Mouse (Mus musculus) liver (tissue): ENCODE results near the gene Vps37c.

Experiments
- DNase-seq: peaks from one replicate; pipeline ENCODE4 v3.0.0-alpha.2; 2020; ENCODE audit warnings: mixed read lengths

Vps37c gene

DNA sequence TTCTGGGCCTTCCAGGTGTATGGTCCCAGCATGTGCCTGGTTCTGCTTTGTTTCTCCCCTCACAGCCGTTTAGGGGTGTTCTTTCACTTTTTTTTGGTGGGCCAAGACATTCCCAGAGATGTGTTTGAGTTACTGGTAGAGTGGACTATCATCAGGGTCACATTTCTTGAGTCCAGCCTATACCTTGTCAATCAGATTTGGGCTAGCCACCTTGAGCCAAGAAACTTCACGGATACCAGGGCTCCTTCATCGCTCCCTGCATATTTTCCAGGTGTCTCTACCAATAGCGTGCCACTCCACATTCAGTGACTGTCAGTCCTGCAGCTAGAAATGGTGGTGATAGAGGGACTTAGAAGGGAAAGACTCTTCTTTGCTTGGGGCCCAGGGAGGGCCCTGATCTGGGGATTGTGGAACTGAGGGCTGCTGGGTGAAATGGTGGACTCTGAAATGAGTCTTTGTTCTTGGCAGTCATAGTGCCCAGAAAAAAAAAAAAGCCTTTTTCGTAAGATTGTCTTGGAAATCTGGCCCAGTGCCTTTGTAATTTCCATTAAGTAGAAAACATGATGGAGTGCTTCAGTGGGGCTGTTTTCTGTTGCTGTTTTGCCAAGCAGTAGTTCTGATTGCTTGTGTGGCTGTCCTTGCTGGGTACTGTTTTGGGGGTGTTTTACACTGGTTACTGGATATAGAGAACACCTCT, 1.1 kb downstream of the Vps37c start:
- DNase-seq, result no peak

DNA sequence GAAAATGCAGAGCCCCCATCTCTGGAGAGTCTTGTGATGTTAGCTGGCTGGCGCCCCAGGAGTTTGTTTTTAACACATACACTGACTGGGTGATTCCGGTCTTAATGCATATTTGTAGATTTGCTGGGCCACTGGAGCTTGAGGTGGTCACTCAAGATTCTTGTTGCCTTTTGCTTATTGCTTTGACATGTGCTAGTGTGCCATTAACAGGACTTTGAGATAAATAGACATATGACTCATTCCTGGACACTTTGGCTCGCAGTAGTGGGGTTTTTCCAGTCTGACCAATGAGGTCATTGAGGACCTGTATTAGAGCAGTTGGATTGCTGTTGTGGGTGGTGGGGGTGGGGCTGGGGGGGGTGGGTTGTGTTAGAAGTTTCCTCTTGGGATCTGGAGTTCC, 1.8 kb downstream of the Vps37c start:
- no peak for DNase-seq

DNA sequence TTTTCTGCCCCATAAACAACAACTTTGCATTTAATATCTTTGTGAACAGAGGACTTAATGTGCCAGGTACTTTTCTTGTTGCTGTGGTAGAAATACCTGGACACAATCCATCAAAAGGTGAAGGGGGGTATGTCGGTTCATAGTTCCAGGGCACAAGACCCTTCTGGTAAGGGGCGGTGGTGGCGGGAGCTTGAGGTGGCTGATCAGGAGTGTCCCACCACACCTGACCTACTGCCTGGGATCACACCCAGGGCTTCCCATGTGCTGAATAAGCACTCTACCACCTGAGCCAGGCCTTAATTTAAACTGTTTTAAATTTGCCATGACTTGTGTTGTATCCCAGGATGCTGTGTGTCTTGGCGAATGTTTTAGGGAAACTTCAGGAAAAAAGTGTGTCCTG, 2.6 kb downstream of the Vps37c start:
- DNase-seq, result no peak

DNA sequence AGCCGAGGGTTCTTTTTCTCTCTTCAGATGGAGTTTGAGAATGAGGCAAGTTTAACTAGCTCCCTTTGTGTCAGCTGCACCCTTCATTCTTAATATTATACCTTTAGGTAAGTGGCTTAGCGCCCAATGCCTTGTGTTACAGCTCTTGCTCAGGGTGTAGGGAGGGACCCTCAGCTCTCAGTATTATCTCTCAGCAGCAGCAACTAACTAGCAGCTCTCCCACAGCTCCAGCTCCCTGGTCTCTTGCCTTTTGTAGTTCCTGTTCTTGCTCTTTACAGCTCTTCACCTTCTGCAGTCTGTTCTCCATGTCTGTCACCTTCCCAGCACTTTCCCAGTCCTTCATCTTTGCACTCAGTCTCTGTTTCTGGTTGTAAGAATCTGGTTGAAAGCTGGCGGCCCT, 3.1 kb downstream of the Vps37c start:
- DNase-seq, result peak; percentile 58

DNA sequence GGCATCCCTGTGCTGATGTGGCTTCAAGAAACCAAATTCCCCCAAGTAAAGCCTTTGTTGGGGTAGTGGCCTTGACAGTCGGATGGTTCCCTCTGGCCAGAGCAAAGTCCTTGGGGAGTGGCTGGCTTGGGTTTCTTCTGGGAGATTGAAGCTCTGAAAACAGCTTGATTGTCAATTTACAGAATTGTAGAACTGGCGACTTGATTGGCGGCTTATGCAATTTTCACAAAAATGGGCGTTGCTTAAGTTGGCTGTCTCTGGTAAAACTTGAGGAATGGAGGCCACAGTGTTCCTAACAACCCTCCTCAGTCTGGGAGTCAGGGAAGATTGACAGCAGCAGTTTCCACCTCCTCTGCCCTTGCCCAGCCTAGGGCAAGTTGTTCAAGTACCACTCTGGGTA, 3.8 kb downstream of the Vps37c start:
- no peak for DNase-seq

DNA sequence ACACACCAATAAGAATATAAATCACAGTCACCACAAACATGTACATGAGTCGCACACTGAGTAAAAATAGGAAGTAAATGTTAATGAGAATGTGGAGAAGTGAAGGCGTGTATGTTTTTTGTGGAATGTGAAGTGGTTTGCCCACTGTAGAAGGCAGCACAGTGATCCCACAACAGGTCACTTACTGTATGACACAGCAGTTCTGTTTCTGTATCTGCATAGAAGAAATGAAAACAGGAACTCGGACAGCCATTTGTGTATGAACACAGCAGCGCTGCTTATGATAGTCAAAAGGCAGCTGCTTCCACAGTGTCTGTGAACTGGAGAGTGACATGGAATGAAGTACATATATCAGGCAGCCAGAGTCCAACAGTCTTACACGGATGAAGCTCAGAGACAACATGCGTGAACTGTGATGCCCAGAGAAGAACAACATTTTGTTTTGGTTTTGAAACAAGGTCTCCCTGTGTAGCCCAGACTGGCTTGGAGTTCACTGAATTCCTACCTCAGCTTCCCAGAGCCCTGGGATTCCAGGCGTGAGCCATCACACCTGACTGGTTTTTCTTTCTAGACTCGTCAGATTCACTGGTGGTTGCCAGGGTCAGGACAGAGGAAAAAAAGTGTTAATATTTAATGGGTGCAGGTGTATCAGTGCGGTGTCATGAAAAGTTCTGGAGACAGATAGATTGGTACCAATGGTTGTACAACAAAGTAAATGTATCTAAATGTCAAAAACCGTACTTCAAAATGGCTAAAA, 5.6 kb downstream of the Vps37c start:
- DNase-seq, result no peak

DNA sequence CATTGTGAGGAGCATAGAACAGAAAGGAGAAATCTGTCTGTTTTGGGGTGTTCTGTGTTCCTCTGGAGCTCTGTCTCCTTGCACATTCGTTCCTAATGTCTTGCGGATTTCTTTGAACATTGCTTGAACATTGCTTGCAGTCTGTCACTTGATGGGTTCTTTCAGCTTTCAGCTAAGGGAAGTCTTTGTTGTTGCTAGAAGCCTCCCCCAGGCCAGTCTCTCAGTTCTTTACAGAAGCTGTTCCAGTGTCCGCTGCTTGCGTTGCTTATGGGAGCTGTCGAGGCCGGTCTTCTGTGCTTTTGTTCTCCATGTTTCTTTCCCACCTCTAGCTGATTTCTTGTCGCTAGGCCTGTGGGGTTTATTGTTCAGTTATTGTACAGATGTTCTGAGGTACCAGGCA, 7.3 kb downstream of the Vps37c start:
- DNase-seq, result no peak

DNA sequence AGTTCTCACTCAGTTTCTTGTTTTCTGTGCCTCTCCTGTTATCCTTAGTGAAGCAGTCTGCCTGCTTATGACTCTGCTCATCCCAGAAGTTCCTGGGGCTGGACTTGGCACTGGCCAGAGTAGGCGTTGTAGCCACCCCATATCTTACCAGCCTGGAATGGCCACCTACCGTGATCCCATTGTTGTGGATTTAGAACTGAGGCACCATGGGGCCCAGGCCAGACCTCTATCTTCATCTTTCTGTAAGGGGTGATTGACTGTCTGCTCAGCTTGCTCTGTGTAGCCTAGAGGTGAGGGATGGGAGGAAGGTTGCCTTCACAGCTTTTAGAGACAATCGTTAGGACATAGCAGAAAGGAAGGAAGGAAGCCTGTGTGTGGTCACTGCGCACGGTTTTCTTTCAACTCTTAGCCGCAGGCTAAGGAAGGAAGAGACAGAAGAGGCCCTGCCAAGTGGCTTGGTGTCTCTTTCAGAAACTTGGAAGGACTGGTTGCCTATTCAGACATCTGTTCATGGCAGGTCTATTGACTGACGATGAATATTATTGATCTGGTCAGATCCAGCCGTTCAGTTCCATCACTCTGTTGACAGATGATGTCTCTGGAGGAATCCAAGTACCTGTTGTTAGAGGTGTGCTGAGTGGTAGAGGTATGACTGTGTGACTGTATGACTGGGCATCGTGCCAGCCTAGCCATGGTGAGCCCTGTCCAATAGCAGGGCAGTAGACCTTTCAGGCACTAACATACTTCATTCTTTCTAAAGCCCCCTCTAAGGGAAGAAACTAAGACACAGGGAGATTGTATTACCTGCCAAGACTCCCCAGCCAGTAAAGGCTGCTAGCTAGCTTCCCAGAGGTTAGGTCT, 9.8 kb downstream of the Vps37c start:
- no peak for DNase-seq

DNA sequence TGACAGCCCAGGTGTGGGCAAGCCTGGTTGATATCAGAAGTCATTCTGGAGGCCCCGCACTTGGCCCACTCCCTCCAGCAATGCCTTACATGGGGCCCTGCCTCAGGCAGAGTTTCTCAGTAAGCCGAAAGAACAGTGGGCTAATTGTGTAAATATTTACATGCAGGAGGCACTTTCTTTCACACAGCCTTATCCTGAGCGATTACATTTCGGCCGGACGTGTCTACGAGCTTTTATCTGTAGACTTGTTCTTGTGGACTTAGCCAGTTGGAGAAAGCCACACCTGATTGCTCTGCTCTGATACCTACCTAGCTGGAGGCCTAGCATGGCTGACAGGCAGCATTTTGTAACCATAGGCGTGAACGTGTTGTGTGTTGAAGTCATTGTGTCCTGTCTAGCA, 11.3 kb downstream of the Vps37c start:
- peak; percentile 31 for DNase-seq

DNA sequence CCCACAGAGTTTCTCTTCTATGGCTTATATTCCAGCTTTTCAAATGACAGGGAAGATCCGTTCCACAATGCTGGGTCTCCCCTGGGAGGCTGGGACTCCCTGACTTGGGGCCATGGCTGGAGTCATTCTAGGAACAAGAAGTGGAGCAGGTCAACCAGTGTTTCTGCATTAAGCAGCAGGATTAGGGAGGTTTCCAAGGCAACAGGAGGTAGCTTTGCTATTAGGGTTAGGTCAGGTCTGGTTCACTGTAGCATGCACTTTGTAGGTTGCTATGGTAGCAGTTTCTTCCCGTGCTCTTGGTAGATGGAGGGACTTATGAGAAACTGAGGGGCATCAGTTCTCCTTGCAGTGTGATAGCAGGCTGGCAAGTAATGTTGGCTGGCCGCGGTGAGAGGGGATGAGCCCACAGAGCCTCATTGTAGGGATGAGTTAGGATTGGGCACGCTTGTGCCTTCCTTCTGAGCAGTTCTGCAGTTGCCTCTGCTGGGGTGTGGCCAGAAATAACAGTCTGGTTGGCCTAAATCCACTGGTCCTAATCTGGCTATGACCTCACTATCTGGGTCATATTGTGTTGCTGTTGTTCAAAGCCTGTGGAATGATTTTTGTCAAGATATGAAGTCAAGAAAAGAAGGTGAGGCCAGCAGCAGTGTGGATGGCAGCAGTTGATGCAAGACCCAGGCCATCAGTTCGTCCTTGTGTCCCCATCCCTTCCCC, 12.6 kb downstream of the Vps37c start:
- DNase-seq, result no peak

DNA sequence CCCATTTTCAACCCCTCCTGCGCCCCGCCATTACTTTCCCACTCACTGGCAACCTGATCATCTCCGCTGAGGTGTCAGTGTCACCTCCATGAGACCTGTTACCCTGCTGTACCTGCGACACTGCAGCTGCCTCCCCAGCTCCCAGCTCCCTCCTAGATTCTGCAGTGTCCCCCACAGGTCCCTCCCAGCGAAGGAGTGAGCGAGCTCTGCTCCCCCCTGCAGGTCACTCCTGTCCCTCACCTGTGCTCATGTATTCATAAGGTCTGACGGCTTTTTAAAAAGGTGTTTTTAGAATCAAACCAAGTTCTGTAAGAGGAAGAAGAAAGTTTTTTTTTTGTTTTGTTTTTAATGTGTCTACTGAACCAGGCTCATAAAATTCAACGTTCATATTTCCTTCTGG, 13.6 kb downstream of the Vps37c start:
- DNase-seq, result no peak

DNA sequence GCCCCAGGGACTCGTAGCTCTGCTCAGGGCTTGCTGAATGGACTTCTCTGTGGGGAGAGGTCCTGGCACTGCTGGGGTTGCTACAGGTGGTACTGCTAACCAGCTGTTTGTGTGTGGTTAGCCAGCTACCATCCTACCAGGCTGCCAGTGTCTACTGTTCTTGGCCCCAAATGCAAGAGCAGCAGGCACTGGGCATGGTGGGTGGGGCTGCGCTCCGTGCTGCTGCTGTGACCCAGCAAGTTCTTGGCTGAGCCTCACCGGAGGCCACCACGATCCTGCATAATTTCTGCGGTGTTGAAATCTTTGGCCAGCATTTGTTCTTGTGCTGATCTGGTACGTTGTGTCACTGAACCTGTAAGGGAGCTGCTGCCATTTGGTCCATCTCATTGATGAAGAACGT, 14.9 kb downstream of the Vps37c start:
- DNase-seq, result no peak

DNA sequence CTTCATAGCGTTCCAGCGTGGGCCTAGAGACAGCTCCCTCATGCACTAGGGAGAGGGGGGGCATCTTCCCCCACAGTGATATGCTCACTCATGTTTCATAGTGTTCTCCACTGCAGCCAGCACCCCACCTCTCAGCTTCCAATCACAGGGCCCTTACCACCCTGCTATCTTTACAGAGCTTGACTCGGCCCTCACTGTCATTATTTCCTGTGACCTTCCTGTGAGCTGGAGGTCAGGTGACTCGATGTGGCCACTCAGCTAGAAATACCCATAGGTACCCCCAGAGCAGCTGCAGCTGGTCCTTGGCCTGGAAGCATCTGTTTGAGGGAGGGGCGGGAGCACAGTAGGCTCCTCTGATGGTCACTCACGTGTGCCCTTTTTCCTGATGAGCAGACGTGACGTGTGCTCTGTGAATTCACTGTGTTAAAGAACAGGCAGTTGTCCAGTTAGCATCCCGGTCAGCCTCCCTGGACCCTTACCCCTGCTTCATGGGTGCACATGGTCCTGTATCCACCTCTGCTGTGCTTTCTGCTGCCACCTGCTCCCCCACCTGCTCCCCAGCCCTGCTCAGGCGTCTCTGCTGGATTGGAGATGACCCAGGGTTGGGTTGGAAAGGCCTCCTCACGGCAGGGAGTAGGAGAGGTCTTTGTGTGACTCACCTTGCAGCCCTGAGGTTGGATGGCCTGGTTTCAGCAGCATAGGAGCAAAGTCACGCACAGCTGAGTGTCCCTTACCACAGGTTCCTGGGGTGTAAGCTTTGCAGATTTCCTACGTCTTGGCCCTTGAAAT, 18.7 kb downstream of the Vps37c start:
- no peak for DNase-seq

DNA sequence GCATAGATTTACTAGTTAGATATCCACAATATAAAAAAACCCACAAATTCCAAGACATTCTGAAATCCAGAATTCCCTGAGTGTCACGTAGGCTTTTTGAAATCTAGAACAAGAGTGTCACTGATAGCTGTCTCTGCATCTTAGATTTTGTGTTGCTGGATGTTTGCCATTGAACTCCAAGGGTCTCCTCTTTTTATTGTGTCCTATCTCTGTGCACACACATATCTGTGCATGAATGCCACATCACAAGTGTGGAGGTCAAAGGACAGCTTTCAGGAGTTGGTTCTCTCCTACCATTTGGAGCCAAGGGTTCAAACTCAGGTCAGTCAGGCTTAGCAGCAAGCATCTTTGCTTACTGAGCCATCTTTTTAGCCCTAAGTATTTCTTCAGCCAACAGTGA, 19.3 kb downstream of the Vps37c start:
- DNase-seq, result no peak

DNA sequence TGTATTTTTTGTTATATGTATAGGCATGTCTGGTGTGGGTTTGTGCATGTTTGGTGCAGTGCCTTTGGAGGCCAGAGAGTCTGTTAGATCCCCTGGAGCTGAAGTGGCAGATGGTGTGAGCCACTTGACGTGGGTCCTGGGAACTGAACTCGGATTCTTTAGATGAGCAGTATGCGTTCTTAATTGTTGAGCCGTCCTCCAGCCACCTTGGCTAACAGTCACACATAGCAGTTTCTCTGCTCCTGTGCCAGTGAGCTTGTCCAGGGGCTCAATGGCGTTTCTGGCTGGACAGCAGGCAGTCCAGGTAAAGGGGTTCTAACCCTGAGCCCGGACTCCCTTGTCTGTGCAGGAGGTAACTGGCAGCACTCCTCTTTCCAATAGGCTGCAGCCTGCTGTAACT, 20.4 kb downstream of the Vps37c start:
- no peak for DNase-seq

DNA sequence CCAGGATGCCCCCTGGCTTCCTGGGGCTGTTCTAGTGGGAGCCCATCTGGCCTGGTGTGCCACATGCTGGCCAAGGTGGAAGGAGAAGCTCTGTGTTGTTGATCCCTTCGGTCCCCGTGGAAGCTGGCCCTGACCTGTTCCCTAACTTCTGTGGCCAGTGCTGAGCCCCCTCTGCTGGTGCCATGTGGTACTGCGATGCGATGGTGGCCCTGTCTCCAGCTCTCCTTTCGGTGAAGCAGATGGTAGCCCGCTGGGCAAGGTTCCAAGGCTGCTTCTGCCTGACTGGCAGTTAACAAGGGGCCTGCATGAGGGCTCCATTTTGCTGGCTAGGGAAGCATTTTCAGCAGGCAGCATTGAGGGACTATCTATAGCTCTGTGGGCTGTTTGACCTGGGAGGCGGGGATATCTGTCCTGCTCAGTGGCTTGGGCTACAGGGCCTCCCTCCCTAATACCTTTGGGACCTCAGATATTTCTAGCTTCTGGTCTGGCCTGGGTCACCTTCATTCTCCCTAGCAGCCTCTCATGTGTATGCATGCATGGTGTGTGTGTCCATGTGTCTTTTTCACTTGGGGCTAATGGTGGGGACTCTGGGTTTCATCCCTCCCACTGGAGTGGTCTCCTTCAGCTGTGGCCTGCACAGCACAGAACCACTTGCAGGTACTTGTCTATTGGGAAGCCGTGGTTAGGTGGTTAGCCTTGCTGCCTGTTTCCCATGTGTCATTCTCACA, 21.0 kb downstream of the Vps37c start:
- DNase-seq, result peak; percentile 88

DNA sequence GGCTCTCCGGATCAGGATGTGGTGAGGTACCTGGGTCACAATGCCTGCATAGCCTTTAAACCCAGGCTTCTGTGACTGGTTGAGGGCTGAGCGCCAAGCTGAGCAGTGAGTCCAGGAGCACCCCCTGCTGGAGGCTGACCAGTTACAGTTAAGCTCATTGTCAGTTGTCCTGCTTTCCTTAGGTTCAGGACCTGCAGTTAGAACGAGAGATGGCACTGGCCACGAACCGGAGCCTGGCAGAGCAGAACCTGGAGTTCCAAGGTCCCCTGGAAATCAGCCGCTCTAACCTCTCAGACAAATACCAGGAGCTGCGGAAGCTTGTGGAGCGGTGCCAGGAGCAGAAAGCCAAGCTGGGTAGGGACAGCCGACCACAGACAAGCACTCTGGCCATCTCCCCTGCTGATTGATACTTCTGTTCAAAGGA, 21.6 kb downstream of the Vps37c start:
- DNase-seq, result peak; percentile 63

DNA sequence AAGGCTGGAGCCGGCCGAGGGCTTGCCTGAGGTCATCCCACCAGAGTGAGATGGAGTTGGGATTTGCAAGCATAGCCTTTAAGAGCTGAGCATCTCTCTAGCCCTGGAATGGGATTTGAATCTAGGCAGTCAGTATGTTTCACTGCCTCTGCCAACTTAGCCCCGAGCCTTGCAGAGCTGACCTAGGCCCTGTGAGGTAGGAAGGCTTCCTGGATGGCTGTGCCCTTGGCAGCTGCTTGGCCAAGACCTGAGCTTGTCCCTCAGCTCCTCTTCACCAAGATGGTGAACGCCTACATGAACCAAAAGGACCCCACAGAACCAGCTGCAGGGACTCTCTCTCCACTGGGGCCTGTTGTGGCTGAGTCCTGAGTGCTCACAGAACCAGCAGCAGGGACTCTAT, 22.2 kb downstream of the Vps37c start:
- DNase-seq, result no peak

DNA sequence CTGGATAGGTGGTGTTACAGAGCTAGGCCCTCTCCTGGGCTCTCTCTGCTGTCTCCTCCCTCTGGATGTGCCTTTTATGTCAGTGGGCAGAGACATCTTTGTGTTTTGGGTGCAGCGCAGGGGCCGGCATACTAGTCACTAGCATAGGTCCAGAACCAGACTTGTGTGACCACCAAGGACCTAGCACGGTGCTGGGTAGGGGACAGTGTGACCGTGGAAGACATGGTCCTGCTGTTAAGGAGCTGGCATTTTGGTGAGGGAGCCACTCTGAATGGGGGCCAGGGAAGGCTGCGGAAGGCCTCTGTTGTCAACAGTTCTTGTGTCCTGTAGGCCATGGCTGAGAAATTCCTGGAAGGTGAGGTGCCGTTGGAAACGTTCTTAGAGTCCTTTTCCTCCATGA, 23.7 kb downstream of the Vps37c start:
- DNase-seq, result no peak

DNA sequence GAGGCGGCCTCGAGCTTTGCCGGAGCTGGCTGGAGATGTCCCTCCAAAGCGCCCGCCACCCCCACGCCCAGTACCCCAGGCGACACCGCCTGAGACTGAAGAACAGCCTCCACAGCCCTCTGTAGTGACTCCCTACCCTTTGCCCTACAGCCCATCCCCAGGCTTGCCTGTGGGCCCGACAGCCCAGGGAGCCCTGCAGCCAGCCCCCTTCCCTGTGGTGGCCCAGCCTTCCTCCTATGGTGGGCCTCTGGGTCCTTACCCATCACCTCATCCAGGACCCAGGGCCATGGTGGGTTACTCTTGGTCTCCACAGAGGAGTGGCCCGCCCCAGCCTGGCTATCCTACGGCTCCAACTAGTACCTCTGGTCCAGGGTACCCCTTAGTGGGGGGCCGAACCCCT, 24.1 kb downstream of the Vps37c start:
- no peak for DNase-seq

DNA sequence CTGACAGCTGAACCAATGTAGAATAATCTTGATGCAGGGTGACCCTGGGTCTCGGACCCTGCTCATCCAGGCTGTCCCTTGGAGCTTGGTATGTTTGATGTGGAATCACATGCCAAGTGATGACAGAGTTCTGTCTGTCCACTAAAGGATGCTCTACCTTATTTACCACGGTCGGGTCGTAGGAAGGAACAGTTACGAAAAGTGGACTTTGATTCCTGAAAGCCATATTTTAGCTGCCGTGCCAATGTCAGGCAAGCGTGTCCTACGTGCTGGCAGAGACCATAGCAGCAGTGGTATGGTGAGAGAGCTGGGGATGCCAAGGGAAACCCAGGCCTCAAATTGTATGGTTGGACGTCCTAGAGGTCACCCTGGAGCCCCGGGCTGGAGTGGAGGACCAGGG, 25.0 kb downstream of the Vps37c start:
- DNase-seq, result no peak

DNA sequence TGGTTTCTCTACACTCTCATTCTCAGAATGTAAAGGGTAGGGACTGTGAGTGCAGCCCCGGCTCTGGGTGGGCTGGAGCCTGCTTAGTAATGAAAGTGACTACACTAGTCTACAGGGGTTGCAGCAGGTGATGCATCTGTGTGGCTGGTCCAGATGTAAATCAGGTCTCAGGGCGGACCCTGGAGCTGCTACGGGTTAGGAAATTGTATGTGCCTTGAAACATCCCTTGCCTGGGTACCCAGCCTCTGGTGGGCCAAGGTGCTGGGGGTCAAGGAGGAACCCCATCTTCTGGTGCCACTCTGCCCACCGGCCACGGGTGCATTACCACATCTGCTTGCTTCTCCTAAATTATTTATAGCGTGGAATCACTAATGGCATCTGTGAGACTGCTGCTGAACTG, 25.6 kb downstream of the Vps37c start:
- DNase-seq, result no peak
